Mouse (Mus musculus): ENCODE results near the gene H2afv. TPM values are rescaled to one million over a fixed set of nuclear protein-coding genes. Genes with fewer than 3 reads are reported as not detected.
A peak's percentile ranks its signal among the peaks of the same experiment; 100 is the strongest.

The H2afv gene
- polyA plus RNA-seq, 1 experiment from 2014 or later, result 656 TPM

GRCm38 (mm10) chr11:6398141-6398540 is 46.1 kb downstream of the H2afv start:
- H3K4me1 ChIP-seq, result no peaks in the 10 kb centered on the region
- H3K4me3 ChIP-seq, result no peak overlapping the region
- H3K4me2 ChIP-seq, result no peak overlapping the region
- H3K27ac ChIP-seq, result no peak overlapping the region
- 94% methylated on average over 10 of the region's 10 CpGs for WGBS
- peaks cover 87% of the 10 kb centered on the region for H3K36me3 ChIP-seq
- H3K9me3 ChIP-seq, result no peaks in the 10 kb centered on the region
- no peak overlapping the region for H3K9ac ChIP-seq
- H3K27me3 ChIP-seq, result no peaks in the 10 kb centered on the region
- 0 out of 2 replicates have a peak, but pooled peaks have one; percentile 43 for ATAC-seq (ENCODE audit: insufficient number of reproducible peaks, insufficient read depth, low FRiP score, low TSS enrichment, low read depth)

- H3K4me3 ChIP-seq, result no peak overlapping the region
- 88% methylated on average over 5 of the region's 5 CpGs for WGBS
- no peak for ATAC-seq (ENCODE audit: insufficient number of reproducible peaks, insufficient read depth, low FRiP score, low TSS enrichment, low read depth)
These were observed 48.7 kb downstream of the H2afv start for GRCm38 (mm10) chr11:6395565-6395964.

GRCm38 (mm10) chr11:6393866-6394265 is 50.4 kb downstream of the H2afv start:
- no peaks in the 10 kb centered on the region for H3K27me3 ChIP-seq
- H3K4me1 ChIP-seq, result peaks cover 18% of the 10 kb centered on the region
- H3K9me3 ChIP-seq, result no peaks in the 10 kb centered on the region
- no peak overlapping the region for H3K4me2 ChIP-seq
- H3K4me3 ChIP-seq, result no peak overlapping the region
- ATAC-seq (ENCODE audit: insufficient number of reproducible peaks, insufficient read depth, low FRiP score, low TSS enrichment, low read depth), result no peak
- peaks cover 52% of the 10 kb centered on the region for H3K36me3 ChIP-seq
- H3K9ac ChIP-seq, result no peak overlapping the region
- H3K27ac ChIP-seq, result no peak overlapping the region
- 81% methylated on average over 1 of the region's 1 CpGs for WGBS

More at GRCm38 (mm10) chr11:6395565-6395964, 48.7 kb downstream of the H2afv start:
- no peak overlapping the region for H3K4me2 ChIP-seq
- H3K27ac ChIP-seq, result no peak overlapping the region
- peaks cover 9% of the 10 kb centered on the region for H3K4me1 ChIP-seq
- no peaks in the 10 kb centered on the region for H3K9me3 ChIP-seq
- H3K36me3 ChIP-seq, result peaks cover 68% of the 10 kb centered on the region
- H3K27me3 ChIP-seq, result no peaks in the 10 kb centered on the region
- H3K9ac ChIP-seq, result no peak overlapping the region

GRCm38 (mm10) chr11:6392857-6393256 is 51.4 kb downstream of the H2afv start:
- Histone ChIP-seq H3K9me3 (no peaks in the 10 kb centered on the region), H3K27ac (no peak overlapping the region), H3K4me1 (peaks cover 18% of the 10 kb centered on the region), H3K4me2 (no peak overlapping the region), H3K4me3 (no peak overlapping the region), H3K9ac (no peak overlapping the region), H3K36me3 (peaks cover 42% of the 10 kb centered on the region), H3K27me3 (no peaks in the 10 kb centered on the region)
- WGBS, result 86% methylated on average over 6 of the region's 6 CpGs
- no peak for ATAC-seq (ENCODE audit: insufficient number of reproducible peaks, insufficient read depth, low FRiP score, low TSS enrichment, low read depth)

GRCm38 (mm10) chr11:6391516-6392276 is 52.5 kb downstream of the H2afv start:
- 86% methylated on average over 8 of the region's 8 CpGs for WGBS
- 0 out of 2 replicates have a peak overlapping the region, but pooled peaks have one; percentile 6 for H3K9ac ChIP-seq
- H3K4me2 ChIP-seq, result no peak overlapping the region
- H3K4me3 ChIP-seq, result no peak overlapping the region
- H3K9me3 ChIP-seq, result no peaks in the 10 kb centered on the region
- no peak overlapping the region for H3K27ac ChIP-seq
- ATAC-seq (ENCODE audit: insufficient number of reproducible peaks, insufficient read depth, low FRiP score, low TSS enrichment, low read depth), result no peak
- no peaks in the 10 kb centered on the region for H3K27me3 ChIP-seq
- peaks cover 18% of the 10 kb centered on the region for H3K4me1 ChIP-seq
- H3K36me3 ChIP-seq, result peaks cover 30% of the 10 kb centered on the region

- peak overlapping the region; percentile 96 for H3K4me3 ChIP-seq
- H3K27ac ChIP-seq, result no peak overlapping the region
- H3K4me1 ChIP-seq, result peaks cover 18% of the 10 kb centered on the region
- ATAC-seq (ENCODE audit: insufficient number of reproducible peaks, insufficient read depth, low FRiP score, low TSS enrichment, low read depth), result no peak
- H3K4me2 ChIP-seq, result peak overlapping the region; percentile 91
- H3K36me3 ChIP-seq, result peaks cover 18% of the 10 kb centered on the region
- no peaks in the 10 kb centered on the region for H3K27me3 ChIP-seq
- 80% methylated on average over 8 of the region's 8 CpGs for WGBS
- H3K9ac ChIP-seq, result peak overlapping the region; percentile 89
- H3K9me3 ChIP-seq, result no peaks in the 10 kb centered on the region
These were observed 53.7 kb downstream of the H2afv start for GRCm38 (mm10) chr11:6390376-6391053.

GRCm38 (mm10) chr11:6389483-6389921 is 54.7 kb downstream of the H2afv start:
- Histone ChIP-seq H3K36me3 (peaks cover 10% of the 10 kb centered on the region; the same call in 1 of the 2 replicates), H3K4me3 (peak overlapping the region; percentile 96), H3K27ac (0 out of 2 replicates have a peak overlapping the region, but pooled peaks have one; percentile 28), H3K4me1 (peaks cover 18% of the 10 kb centered on the region), H3K27me3 (no peaks in the 10 kb centered on the region), H3K4me2 (peak overlapping the region; percentile 91), H3K9me3 (no peaks in the 10 kb centered on the region), H3K9ac (peak overlapping the region; percentile 89)
- ATAC-seq (ENCODE audit: insufficient number of reproducible peaks, insufficient read depth, low FRiP score, low TSS enrichment, low read depth), result peak; percentile 11; the same call in 1 of the 2 replicates
- WGBS, result under 1% methylated on average over 26 of the region's 43 CpGs

GRCm38 (mm10) chr11:6388726-6389413 is 55.4 kb downstream of the H2afv start, which contains the start of gene Zmiz2:
Zmiz2 (plus strand) TSS chr11:6389074.
- peak; percentile 98 for ATAC-seq (ENCODE audit: insufficient number of reproducible peaks, insufficient read depth, low FRiP score, low TSS enrichment, low read depth)
- H3K9me3 ChIP-seq, result no peaks in the 10 kb centered on the region
- peak within 1 kb of the TSS; percentile 89 for H3K9ac ChIP-seq
- H3K4me3 ChIP-seq, result peak within 1 kb of the TSS; percentile 96
- H3K36me3 ChIP-seq, result peaks cover 7% of the 10 kb centered on the region; the same call in 1 of the 2 replicates
- peak within 1 kb of the TSS; percentile 94 for H3K27ac ChIP-seq
- WGBS, result 5% methylated on average over 59 of the region's 60 CpGs
- peaks cover 18% of the 10 kb centered on the region for H3K4me1 ChIP-seq
- no peaks in the 10 kb centered on the region for H3K27me3 ChIP-seq
- H3K4me2 ChIP-seq, result peak within 1 kb of the TSS; percentile 91

- H3K4me3 ChIP-seq, result peak overlapping the region; percentile 96; the same call in 1 of the 2 replicates
- WGBS, result 91% methylated on average over 6 of the region's 6 CpGs
- peaks cover 7% of the 10 kb centered on the region; the same call in 1 of the 2 replicates for H3K36me3 ChIP-seq
- peak overlapping the region; percentile 89 for H3K9ac ChIP-seq
- peak overlapping the region; percentile 91 for H3K4me2 ChIP-seq
- no peaks in the 10 kb centered on the region for H3K27me3 ChIP-seq
- H3K27ac ChIP-seq, result peak overlapping the region; percentile 94
- no peaks in the 10 kb centered on the region for H3K9me3 ChIP-seq
- ATAC-seq (ENCODE audit: insufficient number of reproducible peaks, insufficient read depth, low FRiP score, low TSS enrichment, low read depth), result no peak
- H3K4me1 ChIP-seq, result peaks cover 18% of the 10 kb centered on the region
These were observed 56.0 kb downstream of the H2afv start for GRCm38 (mm10) chr11:6388126-6388725.

- no peak overlapping the region for H3K4me3 ChIP-seq
- no peak overlapping the region for H3K9ac ChIP-seq
- H3K27me3 ChIP-seq, result no peaks in the 10 kb centered on the region
- H3K27ac ChIP-seq, result no peak overlapping the region
- H3K36me3 ChIP-seq, result no peaks in the 10 kb centered on the region
- 80% methylated on average over 6 of the region's 6 CpGs for WGBS
- H3K9me3 ChIP-seq, result no peaks in the 10 kb centered on the region
- no peak for ATAC-seq (ENCODE audit: insufficient number of reproducible peaks, insufficient read depth, low FRiP score, low TSS enrichment, low read depth)
- H3K4me2 ChIP-seq, result no peak overlapping the region
- no peaks in the 10 kb centered on the region for H3K4me1 ChIP-seq
These were observed 63.3 kb downstream of the H2afv start for GRCm38 (mm10) chr11:6380916-6381315.

Measured in embryonic facial prominence, embryonic 13.5 days (tissue).